Mouse (Mus musculus) liver, adult 2 months (tissue): Measurements from ENCODE around the gene Saa4. TPM values are rescaled to one million over a fixed set of nuclear protein-coding genes. Genes with fewer than 3 reads are reported as not detected.
"Not testable (repeated sequence)": the region's sequence is repeated elsewhere in the genome, so short reads cannot be mapped to it uniquely, and the experiment has no call there.

Experiments used
- DNase-seq: peaks from one replicate; pipeline ENCODE4 v3.0.0-alpha.2; 2011; ENCODE audit warnings: low read depth, low spot score; ENCODE audit errors: extremely low read depth
- H3K27ac ChIP-seq: fragments of 200-500 bp; replicated peaks from 2 replicates; pipeline ENCODE4 v1.5.1; 2012; ENCODE audit warnings: low read depth, mild to moderate bottlenecking, control low read depth, inconsistent platforms, low read length; ENCODE audit not compliant: insufficient read depth
- H3K27me3 ChIP-seq: fragments of 200-500 bp; 2 replicates; pipeline ENCODE4 v1.6.1; 2012; ENCODE audit warnings: mild to moderate bottlenecking, moderate library complexity, low read length, inconsistent platforms; ENCODE audit not compliant: control insufficient read depth, insufficient read depth
- H3K36me3 ChIP-seq: fragments of 200-500 bp; 2 replicates; pipeline ENCODE4 v1.6.1; 2012; ENCODE audit warnings: low read length, inconsistent platforms; ENCODE audit not compliant: control insufficient read depth, insufficient read depth
- H3K4me1 ChIP-seq: fragments of 200-500 bp; 2 replicates; pipeline ENCODE4 v1.6.1; 2011; ENCODE audit warnings: low read length; ENCODE audit not compliant: control insufficient read depth, insufficient read depth
- H3K4me3 ChIP-seq: fragments of 200-500 bp; 2 replicates; pipeline ENCODE4 v1.5.1; 2011; ENCODE audit warnings: low read depth, mild to moderate bottlenecking, control low read depth, low read length, moderate library complexity; ENCODE audit not compliant: insufficient read depth
- H3K79me2 ChIP-seq: fragments of 200-500 bp; 2 replicates; pipeline ENCODE4 v1.6.1; 2012; ENCODE audit warnings: inconsistent platforms, mild to moderate bottlenecking, low read length, moderate library complexity; ENCODE audit not compliant: control insufficient read depth, insufficient read depth
- H3K9ac ChIP-seq: fragments of 200-500 bp; 2 replicates; pipeline ENCODE4 v1.6.1; 2012; ENCODE audit warnings: low read depth, mild to moderate bottlenecking, control low read depth, inconsistent platforms, low read length
- CTCF ChIP-seq: fragments of 200-500 bp; IDR thresholded peaks from 2 replicates; pipeline ENCODE4 v1.5.1; 2011; ENCODE audit warnings: low read depth, low read length, control low read depth
- POLR2A ChIP-seq: fragments of 200-500 bp; IDR thresholded peaks from 2 replicates; pipeline ENCODE4 v1.6.1; 2011; ENCODE audit warnings: low read length, control low read depth; ENCODE audit not compliant: insufficient read depth; ENCODE audit errors: extremely low read depth
- WGBS: fragments of 180-500 bp; shearing (Covaris S2); methylation state at CpG from one replicate; pipeline ENCODE4 v1.1.7; 2018; 5-methylcytosine and 5-hydroxymethylcytosine counted together
- polyA plus RNA-seq: library from polyadenylated mRNA; depleted of rRNA; stranded (reverse); fragments of >200 nt; gene quantifications from 2 replicates; pipeline ENCODE4 v1.2.3, GENCODE M21; 2012
- total RNA-seq: library from RNA; depleted of rRNA; stranded (reverse); fragments of >200 nt; gene quantifications from 2 replicates; pipeline ENCODE4 v1.2.3, GENCODE M21; 2014

The Saa4 gene
- total and polyA plus RNA-seq, 2 experiments: 80.9 to 103 TPM

- H3K27me3 ChIP-seq: no peaks in the 10 kb centered on the region
- no peak overlapping the region for H3K27ac ChIP-seq
- WGBS: 76% methylated on average over 11 of the region's 11 CpGs
- no peak for TF ChIP-seq POLR2A
- H3K4me1 ChIP-seq: no peaks in the 10 kb centered on the region
- H3K36me3 ChIP-seq: peaks cover 11% of the 10 kb centered on the region
- no peak overlapping the region for H3K9ac ChIP-seq
- H3K79me2 ChIP-seq: no peaks in the 10 kb centered on the region
- DNase-seq: no peak
- no peak overlapping the region for H3K4me3 ChIP-seq
Observed at GRCm38 (mm10) chr7:46761049-46761795, 28.8 kb upstream of the Saa4 start.

GRCm38 (mm10) chr7:46751490-46751889, 19.1 kb upstream of the Saa4 start, which contains the start of gene Saa2:
Gene Saa2 (plus strand): TSS chr7:46751790.
- no peak for TF ChIP-seq CTCF
- no peak for TF ChIP-seq POLR2A

GRCm38 (mm10) chr7:46748459-46748858, 16.1 kb upstream of the Saa4 start:
- no peak for TF ChIP-seq POLR2A
- Histone ChIP-seq H3K36me3 (no peaks in the 10 kb centered on the region), H3K4me3 (no peak overlapping the region), H3K27me3 (no peaks in the 10 kb centered on the region), H3K4me1 (peaks cover 13% of the 10 kb centered on the region), H3K27ac (no peak overlapping the region), H3K79me2 (no peaks in the 10 kb centered on the region), H3K9ac (no peak overlapping the region)
- DNase-seq: no peak
- WGBS: 81% methylated on average over 3 of the region's 3 CpGs

More at GRCm38 (mm10) chr7:46751490-46751889, 19.1 kb upstream of the Saa4 start, which contains the start of gene Saa2:
- Histone ChIP-seq H3K4me1 (peaks cover 9% of the 10 kb centered on the region), H3K27me3 (no peaks in the 10 kb centered on the region), H3K79me2 (no peaks in the 10 kb centered on the region), H3K36me3 (no peaks in the 10 kb centered on the region), H3K27ac (no peak within 1 kb of the TSS), H3K9ac (peak within 1 kb of the TSS; percentile 57; the same call in 1 of the 2 replicates), H3K4me3 (no peak within 1 kb of the TSS)
- peak; percentile 45 for DNase-seq
- 19% methylated on average over 3 of the region's 3 CpGs for WGBS

GRCm38 (mm10) chr7:46746381-46746780, 14.0 kb upstream of the Saa4 start:
- TF ChIP-seq CTCF (no peak), POLR2A (no peak)
- no peaks in the 10 kb centered on the region for H3K27me3 ChIP-seq
- 19% methylated on average over 7 of the region's 7 CpGs for WGBS
- no peaks in the 10 kb centered on the region for H3K79me2 ChIP-seq
- DNase-seq: peak; percentile 96
- H3K27ac ChIP-seq: peak overlapping the region; percentile 93
- H3K36me3 ChIP-seq: no peaks in the 10 kb centered on the region
- H3K9ac ChIP-seq: no peak overlapping the region
- H3K4me1 ChIP-seq: peaks cover 13% of the 10 kb centered on the region
- no peak overlapping the region for H3K4me3 ChIP-seq

- Histone ChIP-seq H3K4me3 (no peak overlapping the region), H3K9ac (no peak overlapping the region), H3K36me3 (no peaks in the 10 kb centered on the region), H3K27me3 (no peaks in the 10 kb centered on the region), H3K27ac (peak overlapping the region; percentile 93), H3K4me1 (peaks cover 12% of the 10 kb centered on the region), H3K79me2 (no peaks in the 10 kb centered on the region)
- 13% methylated on average over 3 of the region's 3 CpGs for WGBS
- peak; percentile 100 for DNase-seq
- TF ChIP-seq POLR2A (no peak), CTCF (no peak)
Observed at GRCm38 (mm10) chr7:46745816-46746215, 13.4 kb upstream of the Saa4 start.

GRCm38 (mm10) chr7:46742880-46743279, 10.5 kb upstream of the Saa4 start, which contains the start of gene Saa1:
Gene Saa1 (minus strand): TSS chr7:46742980.
- 11% methylated on average over 3 of the region's 3 CpGs for WGBS
- H3K9ac ChIP-seq, H3K27me3 ChIP-seq, H3K27ac ChIP-seq, H3K79me2 ChIP-seq, H3K36me3 ChIP-seq, H3K4me3 ChIP-seq: not testable (repeated sequence)
- H3K4me1 ChIP-seq: peaks cover 25% of the 10 kb centered on the region
- DNase-seq: peak; percentile 78

- not testable (repeated sequence) for H3K4me3 ChIP-seq, H3K9ac ChIP-seq, DNase-seq, H3K27me3 ChIP-seq, H3K27ac ChIP-seq, H3K36me3 ChIP-seq, H3K79me2 ChIP-seq
- WGBS: 89% methylated on average over 5 of the region's 5 CpGs
- peaks cover 18% of the 10 kb centered on the region for H3K4me1 ChIP-seq
Observed at GRCm38 (mm10) chr7:46740041-46740440, 7.6 kb upstream of the Saa4 start.
